Mouse (Mus musculus): ENCODE results near the gene Tmbim1. TPM values are rescaled to one million over a fixed set of nuclear protein-coding genes. Genes with fewer than 3 reads are reported as not detected.

Tmbim1 gene
- polyA plus RNA-seq, 1 experiment, result 46.0 TPM

GRCm38 (mm10) chr1:74275015-74275414 is 30.4 kb downstream of the Tmbim1 start:
- Histone ChIP-seq H3K4me1 (ENCODE audit: control insufficient read depth, insufficient read depth, low read length) (no peaks in the 10 kb centered on the region; the same call in 1 of the 2 replicates), H3K27ac (ENCODE audit: insufficient read depth, low read length) (no peak overlapping the region), H3K4me3 (ENCODE audit: insufficient read depth, low read length) (no peak overlapping the region)
- TF ChIP-seq POLR2A (IDR thresholded peaks at IDR 0.05; ENCODE audit: extremely low read depth, insufficient read depth, low read length), result no peak
- no peak for TF ChIP-seq CTCF (IDR thresholded peaks at IDR 0.05; ENCODE audit: extremely low read depth, insufficient read depth, low read length)

GRCm38 (mm10) chr1:74271659-74272058 is 33.8 kb downstream of the Tmbim1 start:
- no peak overlapping the region for H3K4me3 ChIP-seq (ENCODE audit: insufficient read depth, low read length)
- TF ChIP-seq POLR2A (IDR thresholded peaks at IDR 0.05; ENCODE audit: extremely low read depth, insufficient read depth, low read length) (no peak), CTCF (IDR thresholded peaks at IDR 0.05; ENCODE audit: extremely low read depth, insufficient read depth, low read length) (no peak)
- H3K27ac ChIP-seq (ENCODE audit: insufficient read depth, low read length), result no peak overlapping the region
- no peaks in the 10 kb centered on the region for H3K4me1 ChIP-seq (ENCODE audit: control insufficient read depth, insufficient read depth, low read length)

DNA sequence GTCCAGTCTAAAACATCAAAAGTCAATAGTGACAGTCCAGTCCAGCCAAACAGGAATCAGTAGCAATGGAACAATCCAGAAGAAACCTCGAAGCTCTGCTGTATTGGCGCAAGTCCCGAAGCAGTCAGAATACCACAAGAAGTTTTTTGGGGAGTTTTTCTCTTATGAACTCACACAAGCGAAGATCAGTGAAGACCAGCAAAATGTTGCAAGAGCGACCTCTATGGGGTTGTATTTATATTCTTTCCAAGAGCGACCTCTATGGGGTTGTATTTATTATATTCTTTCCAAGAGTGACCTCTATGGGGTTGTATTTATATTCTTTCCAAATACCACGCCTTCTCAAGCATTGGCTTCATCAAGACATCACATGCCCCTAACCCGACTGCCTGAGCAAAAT is 36.7 kb downstream of the Tmbim1 start:
- Histone ChIP-seq H3K27ac (ENCODE audit: insufficient read depth, low read length) (no peak overlapping the region), H3K4me3 (ENCODE audit: insufficient read depth, low read length) (no peak overlapping the region), H3K4me1 (ENCODE audit: control insufficient read depth, insufficient read depth, low read length) (no peaks in the 10 kb centered on the region)
- TF ChIP-seq CTCF (IDR thresholded peaks at IDR 0.05; ENCODE audit: extremely low read depth, insufficient read depth, low read length) (no peak), POLR2A (IDR thresholded peaks at IDR 0.05; ENCODE audit: extremely low read depth, insufficient read depth, low read length) (no peak)

- Histone ChIP-seq H3K4me3 (ENCODE audit: insufficient read depth, low read length) (no peak overlapping the region), H3K27ac (ENCODE audit: insufficient read depth, low read length) (no peak overlapping the region), H3K4me1 (ENCODE audit: control insufficient read depth, insufficient read depth, low read length) (no peaks in the 10 kb centered on the region)
- TF ChIP-seq POLR2A (IDR thresholded peaks at IDR 0.05; ENCODE audit: extremely low read depth, insufficient read depth, low read length) (no peak), CTCF (IDR thresholded peaks at IDR 0.05; ENCODE audit: extremely low read depth, insufficient read depth, low read length) (no peak)
Measured at GRCm38 (mm10) chr1:74262510-74262909, 42.9 kb downstream of the Tmbim1 start.

- no peak overlapping the region for H3K4me3 ChIP-seq (ENCODE audit: insufficient read depth, low read length)
- no peaks in the 10 kb centered on the region for H3K4me1 ChIP-seq (ENCODE audit: control insufficient read depth, insufficient read depth, low read length)
- TF ChIP-seq POLR2A (IDR thresholded peaks at IDR 0.05; ENCODE audit: extremely low read depth, insufficient read depth, low read length) (no peak), CTCF (IDR thresholded peaks at IDR 0.05; ENCODE audit: extremely low read depth, insufficient read depth, low read length) (no peak)
- H3K27ac ChIP-seq (ENCODE audit: insufficient read depth, low read length), result no peak overlapping the region
Measured at GRCm38 (mm10) chr1:74256782-74257181, 48.6 kb downstream of the Tmbim1 start.

- H3K4me3 ChIP-seq (ENCODE audit: insufficient read depth, low read length), result no peak overlapping the region
- no peak for TF ChIP-seq CTCF (IDR thresholded peaks at IDR 0.05; ENCODE audit: extremely low read depth, insufficient read depth, low read length)
- no peak for TF ChIP-seq POLR2A (IDR thresholded peaks at IDR 0.05; ENCODE audit: extremely low read depth, insufficient read depth, low read length)
- no peak overlapping the region for H3K27ac ChIP-seq (ENCODE audit: insufficient read depth, low read length)
- no peaks in the 10 kb centered on the region for H3K4me1 ChIP-seq (ENCODE audit: control insufficient read depth, insufficient read depth, low read length)
Measured at GRCm38 (mm10) chr1:74255704-74256345, 49.6 kb downstream of the Tmbim1 start.

DNA sequence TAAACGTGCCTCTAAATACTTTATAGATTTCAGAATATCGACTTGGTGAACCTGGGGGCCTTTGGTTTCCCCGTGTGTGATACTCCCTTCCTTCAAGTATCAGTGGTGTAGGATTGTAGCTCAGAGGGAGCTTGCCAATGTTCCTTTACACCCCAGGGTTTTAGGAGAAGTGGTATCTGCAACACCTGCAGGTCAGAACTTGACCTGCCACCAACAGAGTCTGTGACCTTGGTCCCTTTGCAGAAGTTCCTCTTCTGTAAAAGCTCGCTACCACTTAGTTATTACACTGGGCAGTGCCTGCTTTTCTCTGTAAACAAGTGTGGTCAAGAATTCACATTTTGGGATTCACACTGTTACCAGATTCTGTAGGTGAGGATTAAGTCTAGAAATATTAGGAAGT is 55.3 kb downstream of the Tmbim1 start:
- TF ChIP-seq CTCF (IDR thresholded peaks at IDR 0.05; ENCODE audit: extremely low read depth, insufficient read depth, low read length), result no peak
- TF ChIP-seq POLR2A (IDR thresholded peaks at IDR 0.05; ENCODE audit: extremely low read depth, insufficient read depth, low read length), result no peak
- Histone ChIP-seq H3K27ac (ENCODE audit: insufficient read depth, low read length) (no peak overlapping the region), H3K4me3 (ENCODE audit: insufficient read depth, low read length) (no peak overlapping the region), H3K4me1 (ENCODE audit: control insufficient read depth, insufficient read depth, low read length) (peaks cover 2% of the 10 kb centered on the region; the same call in 1 of the 2 replicates)

DNA sequence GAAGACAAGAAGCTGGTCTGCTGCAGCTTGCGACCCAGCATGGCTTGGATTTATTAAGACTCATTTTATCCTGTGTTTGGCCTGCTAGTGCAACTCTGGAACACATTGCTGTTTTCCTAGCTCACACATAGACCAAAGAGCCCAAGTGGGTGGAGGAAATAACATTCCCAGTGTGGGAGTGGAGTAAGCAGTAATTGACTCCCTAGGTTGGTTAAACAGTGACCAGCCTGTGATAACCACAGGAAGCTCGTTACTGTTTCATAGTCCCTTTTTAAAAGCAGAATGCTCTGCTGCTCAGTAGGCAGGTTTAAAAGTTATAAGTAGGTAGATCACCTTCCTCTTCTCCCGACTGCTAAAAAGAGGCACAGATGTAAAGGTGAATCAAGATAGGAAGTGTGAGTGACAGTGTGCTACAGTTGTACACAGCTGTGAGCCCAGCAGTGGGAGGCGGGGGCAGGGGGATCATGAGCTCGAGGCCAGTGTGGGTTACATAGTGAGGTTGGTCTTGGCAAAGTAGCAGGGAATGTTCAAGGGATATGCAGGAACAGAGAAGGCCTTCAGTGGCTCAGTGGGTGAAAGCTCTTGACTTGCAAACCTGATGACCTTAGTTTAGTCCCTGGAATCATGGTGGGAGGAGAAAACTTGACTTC is 56.0 kb downstream of the Tmbim1 start:
- TF ChIP-seq POLR2A (IDR thresholded peaks at IDR 0.05; ENCODE audit: extremely low read depth, insufficient read depth, low read length) (no peak), CTCF (IDR thresholded peaks at IDR 0.05; ENCODE audit: extremely low read depth, insufficient read depth, low read length) (no peak)
- no peak overlapping the region for H3K4me3 ChIP-seq (ENCODE audit: insufficient read depth, low read length)
- H3K27ac ChIP-seq (ENCODE audit: insufficient read depth, low read length), result peak overlapping the region; percentile 58; the same call in 1 of the 2 replicates
- H3K4me1 ChIP-seq (ENCODE audit: control insufficient read depth, insufficient read depth, low read length), result peaks cover 4% of the 10 kb centered on the region; the same call in 1 of the 2 replicates

DNA sequence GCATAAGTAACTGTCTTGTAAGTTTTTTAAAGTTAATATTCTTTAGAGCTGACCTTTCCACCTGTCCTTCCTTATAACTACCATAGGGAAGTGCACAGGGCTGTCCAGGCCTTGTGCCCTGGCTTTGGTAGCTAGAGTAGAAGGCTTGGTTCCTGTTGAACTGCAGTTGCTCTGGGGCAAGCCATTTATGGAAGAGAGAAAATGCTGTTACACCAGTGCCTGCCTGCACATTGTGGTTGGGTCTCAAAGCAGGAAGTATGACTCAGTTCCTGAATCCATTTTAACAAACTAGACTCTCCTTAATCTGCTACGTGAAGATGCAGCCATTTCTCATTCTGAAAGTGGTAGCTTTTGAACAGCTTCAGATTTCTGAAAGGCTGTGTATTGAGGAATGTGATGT is 56.6 kb downstream of the Tmbim1 start:
- no peak overlapping the region for H3K4me3 ChIP-seq (ENCODE audit: insufficient read depth, low read length)
- H3K27ac ChIP-seq (ENCODE audit: insufficient read depth, low read length), result peak overlapping the region; percentile 58; the same call in 1 of the 2 replicates
- TF ChIP-seq CTCF (IDR thresholded peaks at IDR 0.05; ENCODE audit: extremely low read depth, insufficient read depth, low read length), result no peak
- TF ChIP-seq POLR2A (IDR thresholded peaks at IDR 0.05; ENCODE audit: extremely low read depth, insufficient read depth, low read length), result no peak
- H3K4me1 ChIP-seq (ENCODE audit: control insufficient read depth, insufficient read depth, low read length), result peaks cover 4% of the 10 kb centered on the region; the same call in 1 of the 2 replicates

- TF ChIP-seq CTCF (IDR thresholded peaks at IDR 0.05; ENCODE audit: extremely low read depth, insufficient read depth, low read length) (no peak), POLR2A (IDR thresholded peaks at IDR 0.05; ENCODE audit: extremely low read depth, insufficient read depth, low read length) (no peak)
Measured at GRCm38 (mm10) chr1:74245525-74245924, 59.9 kb downstream of the Tmbim1 start.

More at GRCm38 (mm10) chr1:74245525-74245924, 59.9 kb downstream of the Tmbim1 start:
- Histone ChIP-seq H3K4me3 (ENCODE audit: insufficient read depth, low read length) (no peak overlapping the region), H3K27ac (ENCODE audit: insufficient read depth, low read length) (no peak overlapping the region), H3K4me1 (ENCODE audit: control insufficient read depth, insufficient read depth, low read length) (peaks cover 9% of the 10 kb centered on the region)
